Mouse (Mus musculus) kidney, adult 2 months (tissue): Measurements from ENCODE around the gene Sdc4. TPM values are rescaled to one million over a fixed set of nuclear protein-coding genes. Genes with fewer than 3 reads are reported as not detected.

Experiments
- DNase-seq: peaks from one replicate; pipeline ENCODE4 v3.0.0; 2021
- H3K27ac ChIP-seq: fragments of 200-500 bp; 2 replicates; pipeline ENCODE4 v1.5.1; 2012; ENCODE audit warnings: low read depth, low read length, control low read depth, inconsistent platforms; ENCODE audit not compliant: insufficient read depth
- H3K27me3 ChIP-seq: fragments of 200-500 bp; replicated peaks from 2 replicates; pipeline ENCODE4 v1.6.1; 2012; ENCODE audit warnings: mild to moderate bottlenecking, moderate library complexity, low read length, inconsistent platforms; ENCODE audit not compliant: control insufficient read depth, insufficient read depth
- H3K36me3 ChIP-seq: fragments of 200-500 bp; 2 replicates; pipeline ENCODE4 v1.6.1; 2012; ENCODE audit warnings: mild to moderate bottlenecking, moderate library complexity, low read length, inconsistent platforms; ENCODE audit not compliant: control insufficient read depth, insufficient read depth
- H3K4me1 ChIP-seq: fragments of 200-500 bp; 2 replicates; pipeline ENCODE4 v1.6.1; 2011; ENCODE audit warnings: low read length; ENCODE audit not compliant: control insufficient read depth, insufficient read depth
- H3K4me3 ChIP-seq: fragments of 200-500 bp; 2 replicates; pipeline ENCODE4 v1.5.1; 2011; ENCODE audit warnings: mild to moderate bottlenecking, low read depth, low read length, control low read depth; ENCODE audit not compliant: insufficient read depth
- CTCF ChIP-seq: fragments of 200-500 bp; conservative IDR thresholded peaks from 2 replicates; pipeline ENCODE4 v1.5.1; 2011; ENCODE audit warnings: low read depth, mild to moderate bottlenecking, control low read depth, low read length, moderate library complexity, mixed read lengths; ENCODE audit not compliant: insufficient read depth, insufficient read length
- POLR2A ChIP-seq: fragments of 200-500 bp; IDR thresholded peaks from one replicate; pipeline ENCODE4 v1.6.1; 2011; ENCODE audit warnings: low read depth, low read length, control low read depth
- WGBS: fragments of 180-500 bp; shearing (Covaris S2); methylation state at CpG from one replicate; pipeline ENCODE4 v1.1.7; 2018; 5-methylcytosine and 5-hydroxymethylcytosine counted together
- polyA plus RNA-seq: library from polyadenylated mRNA; depleted of rRNA; stranded (reverse); fragments of >200 nt; gene quantifications from 2 replicates; pipeline ENCODE4 v1.2.3, GENCODE M21; 2012

Gene Sdc4
- polyA plus RNA-seq, 1 experiment, result 212 TPM

DNA sequence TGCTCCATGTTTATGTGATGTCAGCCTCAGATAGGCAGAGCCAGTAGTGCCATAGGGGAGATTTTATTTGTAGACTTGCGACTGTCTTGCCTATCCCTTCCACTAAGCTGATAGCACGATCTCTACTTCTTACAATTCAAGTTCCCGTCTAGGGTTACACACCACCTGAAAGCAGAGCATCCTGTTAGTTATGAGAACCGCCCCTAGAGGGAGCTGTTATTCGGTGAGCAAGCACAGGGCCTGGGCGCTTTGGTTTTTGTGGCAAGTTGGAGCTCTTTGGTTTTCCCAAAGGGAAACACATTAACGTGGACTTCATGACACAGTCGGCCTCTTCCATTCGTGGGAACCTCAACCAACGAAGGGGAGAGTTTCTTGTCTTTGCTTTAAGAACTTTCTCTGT, 26.6 kb upstream of the Sdc4 start:
- Histone ChIP-seq H3K4me3 (no peak overlapping the region), H3K27me3 (no peaks in the 10 kb centered on the region), H3K36me3 (no peaks in the 10 kb centered on the region), H3K4me1 (no peaks in the 10 kb centered on the region), H3K27ac (no peak overlapping the region)
- peak; percentile 73 for TF ChIP-seq CTCF
- TF ChIP-seq POLR2A, result no peak
- DNase-seq, result peak; percentile 82
- 28% methylated on average over 10 of the region's 10 CpGs for WGBS

DNA sequence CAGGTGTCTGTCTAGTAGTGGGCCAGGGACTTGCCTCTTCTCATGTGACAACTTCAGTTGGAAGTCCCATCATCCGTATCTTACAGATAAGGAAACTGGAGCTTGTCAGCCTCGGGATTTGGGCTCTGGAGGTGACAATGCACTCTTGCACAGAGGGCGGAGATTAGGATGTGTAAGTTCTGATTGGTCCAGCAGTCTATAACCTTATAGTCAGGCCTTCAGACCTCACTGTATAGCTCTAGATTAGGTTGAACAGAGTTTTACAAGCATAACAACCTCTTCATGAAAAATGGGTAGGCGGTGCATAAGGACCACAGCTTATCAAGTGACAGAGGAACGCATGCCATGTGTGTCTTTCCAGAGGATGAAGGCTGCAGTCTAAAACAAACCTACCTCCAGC, 23.1 kb upstream of the Sdc4 start:
- no peak for DNase-seq
- Histone ChIP-seq H3K27ac (no peak overlapping the region), H3K4me3 (no peak overlapping the region), H3K4me1 (peaks cover 4% of the 10 kb centered on the region; the same call in 1 of the 2 replicates), H3K27me3 (no peaks in the 10 kb centered on the region), H3K36me3 (no peaks in the 10 kb centered on the region)
- WGBS, result 79% methylated on average over 5 of the region's 5 CpGs
- TF ChIP-seq CTCF (no peak), POLR2A (no peak)

DNA sequence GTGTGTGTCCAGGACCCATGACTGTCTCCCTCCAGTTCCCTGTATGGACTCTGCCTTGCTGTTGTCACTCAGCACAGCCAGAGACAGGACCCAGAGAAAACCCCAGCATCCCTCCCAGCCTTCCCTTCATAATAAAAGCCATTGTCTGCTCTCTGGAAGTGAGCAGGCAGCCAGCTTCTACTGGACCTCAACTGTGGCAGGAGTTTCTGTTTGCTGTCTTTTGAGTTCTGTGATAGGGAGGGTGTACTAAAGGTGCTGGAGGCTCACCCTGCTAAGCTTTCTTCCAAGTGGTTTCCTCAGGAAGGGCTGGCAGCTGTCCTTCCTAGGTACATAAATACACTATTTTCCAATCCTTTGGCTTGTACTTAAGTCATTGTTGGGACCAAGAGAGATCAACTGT, 21.5 kb upstream of the Sdc4 start:
- Histone ChIP-seq H3K27ac (no peak overlapping the region), H3K4me3 (no peak overlapping the region), H3K36me3 (no peaks in the 10 kb centered on the region), H3K27me3 (no peaks in the 10 kb centered on the region), H3K4me1 (peaks cover 6% of the 10 kb centered on the region; the same call in 1 of the 2 replicates)
- TF ChIP-seq CTCF, result no peak
- TF ChIP-seq POLR2A, result no peak
- no peak for DNase-seq

DNA sequence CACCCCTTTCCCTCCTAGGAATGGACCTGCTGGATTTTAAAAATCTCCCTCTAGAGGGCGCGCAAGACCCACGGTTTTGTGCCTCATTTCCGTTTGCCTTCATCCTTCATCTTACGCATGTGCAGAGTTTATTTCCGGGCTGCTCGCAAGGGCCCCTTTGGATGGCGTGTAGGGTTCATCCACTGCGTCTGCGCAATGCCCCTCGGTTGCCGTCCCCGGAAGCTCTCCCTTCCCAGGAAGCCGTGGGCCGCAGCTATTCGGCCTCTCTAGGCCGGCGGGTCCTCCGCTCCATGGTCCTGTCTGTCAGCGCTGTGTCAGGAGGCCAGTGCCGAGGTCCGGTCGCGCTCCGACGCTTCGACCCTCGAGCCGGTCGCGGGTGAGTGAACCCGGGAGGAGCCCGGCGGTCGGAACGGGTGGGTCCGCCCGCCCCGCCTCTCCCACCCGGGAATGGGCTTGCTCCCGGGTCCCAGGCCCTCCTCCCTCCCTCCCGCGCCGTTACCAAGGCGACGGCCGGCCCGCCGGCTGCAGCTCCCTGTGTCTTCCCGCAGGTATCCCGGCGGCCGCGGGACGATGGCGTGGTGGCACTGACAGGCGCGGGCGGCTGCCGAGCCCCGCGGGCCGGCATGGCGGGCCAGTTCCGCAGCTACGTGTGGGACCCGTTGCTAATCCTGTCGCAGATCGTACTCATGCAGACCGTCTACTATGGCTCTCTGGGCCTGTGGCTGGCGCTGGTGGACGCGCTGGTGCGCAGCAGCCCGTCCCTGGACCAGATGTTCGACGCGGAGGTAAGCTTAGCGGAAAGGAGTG, 17.3 kb upstream of the Sdc4 start, which contains the start of gene Gm20458:
TSS of gene Gm20458 (plus strand) at position 223 of the 807 bp plus-strand sequence.
- TF ChIP-seq POLR2A, result peak; percentile 36
- TF ChIP-seq CTCF, result peak; percentile 85
- Histone ChIP-seq H3K4me3 (peak within 1 kb of the TSS; percentile 97), H3K27ac (peak within 1 kb of the TSS; percentile 72), H3K27me3 (no peaks in the 10 kb centered on the region), H3K4me1 (peaks cover 29% of the 10 kb centered on the region), H3K36me3 (no peaks in the 10 kb centered on the region)
- DNase-seq, result peak; percentile 99
- under 1% methylated on average over 79 of the region's 79 CpGs for WGBS

DNA sequence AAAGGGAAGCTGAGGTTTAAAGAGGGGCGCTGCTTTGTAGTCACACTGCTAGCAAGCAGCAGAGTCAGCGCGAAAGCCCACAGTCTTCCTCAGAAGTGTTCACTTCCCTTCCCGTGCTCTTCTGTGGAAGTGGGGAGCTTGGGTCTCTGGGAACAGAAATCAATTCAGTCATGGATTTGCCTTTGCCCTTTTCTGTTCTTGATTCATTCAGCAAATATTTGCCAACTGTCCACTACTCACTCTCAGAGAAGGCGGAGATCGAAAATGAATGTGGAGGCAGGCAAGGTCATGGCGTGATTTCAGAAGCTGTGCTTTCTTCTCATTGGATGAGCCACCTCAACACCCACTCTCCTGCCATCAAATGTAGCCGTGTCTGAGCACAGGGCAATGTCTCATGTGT, 14.8 kb upstream of the Sdc4 start:
- Histone ChIP-seq H3K4me3 (no peak overlapping the region), H3K27ac (peak overlapping the region; percentile 84), H3K27me3 (no peaks in the 10 kb centered on the region), H3K36me3 (no peaks in the 10 kb centered on the region), H3K4me1 (peaks cover 43% of the 10 kb centered on the region)
- DNase-seq, result peak; percentile 82
- TF ChIP-seq POLR2A, result no peak
- no peak for TF ChIP-seq CTCF
- WGBS, result 57% methylated on average over 8 of the region's 8 CpGs

DNA sequence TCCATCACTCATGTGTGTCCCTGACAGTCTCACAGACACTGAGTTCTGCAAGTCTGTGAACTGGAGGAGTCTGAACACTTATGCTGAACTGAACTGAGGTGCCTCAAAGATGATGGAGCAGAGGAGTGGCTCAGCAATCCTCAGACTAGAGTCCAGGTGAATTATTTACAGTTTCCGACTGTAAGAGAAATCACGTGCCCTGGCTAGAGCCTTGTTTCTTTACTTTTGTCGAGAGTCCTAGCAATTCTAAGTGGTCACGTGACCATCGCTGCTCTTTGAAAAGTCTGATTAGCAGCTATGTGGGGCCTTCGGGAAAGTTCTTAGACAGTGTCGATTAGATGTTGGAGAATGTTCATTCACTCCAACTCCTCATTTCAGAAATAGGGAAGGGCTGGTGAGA, 14.3 kb upstream of the Sdc4 start:
- peak overlapping the region; percentile 31; the same call in 1 of the 2 replicates for H3K4me3 ChIP-seq

DNA sequence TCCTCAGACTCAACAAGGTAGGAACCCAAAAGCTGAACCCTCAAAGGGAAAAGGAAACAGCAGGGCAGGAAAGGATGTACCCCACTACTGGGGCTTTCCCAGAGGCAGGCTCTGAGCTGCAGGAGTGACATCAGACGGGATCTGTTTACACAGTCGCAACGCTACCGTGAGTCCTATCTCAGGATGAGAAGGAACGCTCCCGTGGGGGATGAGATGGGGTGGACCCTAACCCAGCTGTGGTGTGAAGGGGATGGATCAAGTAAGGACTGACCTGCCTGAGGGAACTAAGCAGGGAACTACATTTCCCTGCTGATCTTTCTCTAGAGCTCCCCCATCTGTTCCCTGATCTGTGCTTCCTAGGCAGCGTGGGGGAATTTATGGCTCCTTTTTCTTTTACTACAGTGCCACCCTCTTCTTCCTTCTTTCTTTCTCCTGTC, 13.2 kb upstream of the Sdc4 start, which contains the start of gene Sys1:
TSS of gene Sys1 (plus strand) at position 101 of the 437 bp plus-strand sequence.
- peaks cover 49% of the 10 kb centered on the region for H3K4me1 ChIP-seq
- no peaks in the 10 kb centered on the region for H3K27me3 ChIP-seq
- peak; percentile 72 for DNase-seq
- H3K4me3 ChIP-seq, result peak within 1 kb of the TSS; percentile 31; the same call in 1 of the 2 replicates
- H3K27ac ChIP-seq, result peak within 1 kb of the TSS; percentile 99
- TF ChIP-seq CTCF, result 0 out of 2 replicates have a peak, but pooled peaks have one; percentile 20
- no peak for TF ChIP-seq POLR2A
- WGBS, result 5% methylated on average over 7 of the region's 7 CpGs
- H3K36me3 ChIP-seq, result no peaks in the 10 kb centered on the region

More for the DNA sequence above, 14.3 kb upstream of the Sdc4 start:
- H3K4me1 ChIP-seq, result peaks cover 49% of the 10 kb centered on the region
- peak overlapping the region; percentile 99 for H3K27ac ChIP-seq
- TF ChIP-seq CTCF (no peak), POLR2A (no peak)
- WGBS, result 26% methylated on average over 7 of the region's 7 CpGs
- H3K36me3 ChIP-seq, result no peaks in the 10 kb centered on the region
- peak; percentile 93 for DNase-seq
- no peaks in the 10 kb centered on the region for H3K27me3 ChIP-seq

DNA sequence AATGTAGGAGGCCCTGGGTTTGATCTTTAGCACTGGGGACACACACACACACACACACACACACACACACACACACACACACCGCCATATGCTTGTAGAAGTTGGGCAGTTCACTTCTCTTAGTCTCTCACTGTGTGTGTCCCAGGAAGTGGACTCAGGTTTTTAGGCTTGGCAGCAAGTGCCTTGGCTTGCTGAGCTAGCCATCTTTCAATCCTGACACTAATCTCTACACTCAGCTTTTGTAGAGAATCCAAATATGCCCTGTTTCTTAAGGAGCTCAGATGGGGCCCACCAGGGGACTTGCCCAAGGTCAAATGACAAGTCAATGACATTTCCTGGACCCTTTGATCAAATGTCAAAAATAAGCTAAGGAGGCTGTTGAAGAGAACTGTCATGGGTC, 12.7 kb upstream of the Sdc4 start:
- H3K27me3 ChIP-seq, result no peaks in the 10 kb centered on the region
- no peak for TF ChIP-seq CTCF
- no peak for TF ChIP-seq POLR2A
- H3K27ac ChIP-seq, result peak overlapping the region; percentile 99
- WGBS, result 75% methylated on average over 1 of the region's 1 CpGs
- H3K36me3 ChIP-seq, result no peaks in the 10 kb centered on the region
- no peak overlapping the region for H3K4me3 ChIP-seq
- DNase-seq, result peak; percentile 37
- peaks cover 46% of the 10 kb centered on the region for H3K4me1 ChIP-seq
